In genomic region chr8:85567801-85568200, GRCm38 (mm10) we compare ENCODE assay signal across 26 mouse cellular contexts. TPM values are rescaled to one million over a fixed set of nuclear protein-coding genes. Genes with fewer than 3 reads are reported as not detected.
DNase-seq lines count a peak whose midpoint lies in the region; ATAC-seq and TF ChIP-seq lines count a peak whose summit lies in the region.
"Had no signal": no experiment of that assay in that cellular context is flagged by ENCODE, and none has a peak within 500 bp of the region (broad histone marks: within the 10 kb centered on the region; RNA-seq: fewer than 3 reads in every experiment).

No protein-coding gene starts in this region.

- no peak overlapping the region for H3K4me2 ChIP-seq in intestine, embryonic 16.5 days (ENCODE audit: low read depth, low read length)
- H3K4me2 ChIP-seq: heart, embryonic 15.5 days; hindbrain, embryonic 13.5 days; limb, embryonic 12.5 days; midbrain, embryonic 11.5 days; stomach, embryonic 15.5 days had no signal

- TF ChIP-seq POLR2A in kidney, adult 2 months (IDR thresholded peaks at IDR 0.05; ENCODE audit: low read depth, low read length) = no peak

- DNase-seq in kidney, adult 2 months = peak; percentile 89
- no peak for DNase-seq in kidney, postnatal 4 days
- DNase-seq in kidney, postnatal 10 days = peak; percentile 11
- DNase-seq in yolk sac, embryonic 10.5 days (ENCODE audit: low spot score) = peak; percentile 17
- no peak for DNase-seq in left cerebral cortex, adult 9 months (ENCODE audit: low spot score in 2 of 2)
- DNase-seq in B cell, adult 2 months = no peak
- DNase-seq: adrenal gland, adult 8-10 months; cerebellum, adult 18-20 months; cerebellum, postnatal 14 days; gastrocnemius, postnatal 36 days; heart, postnatal 36 days; lung, adult 18-20 months; lung, postnatal 10 days; thymus, adult 18-20 months; thymus, postnatal 4 days had no signal

- peak; percentile 89 for ATAC-seq in intestine, embryonic 16.5 days
- ATAC-seq: forebrain, embryonic 16.5 days had no signal

- no peaks in the 10 kb centered on the region; the same call in 1 of the 2 replicates for H3K27me3 ChIP-seq in kidney, adult 2 months (replicated peaks; ENCODE audit: control insufficient read depth, insufficient read depth, low read length)
- H3K27me3 ChIP-seq in intestine, embryonic 16.5 days (replicated peaks; ENCODE audit: control insufficient read depth, insufficient read depth, low read length) = no peaks in the 10 kb centered on the region
- H3K27me3 ChIP-seq: CH12.LX; heart, embryonic 15.5 days; hindbrain, embryonic 13.5 days; limb, embryonic 12.5 days; stomach, embryonic 15.5 days had no signal

- WGBS in kidney, adult 2 months = 58% methylated on average over 2 of the region's 2 CpGs
- 65% methylated on average over 2 of the region's 2 CpGs for WGBS in intestine, embryonic 16.5 days

- H3K36me3 ChIP-seq in kidney, adult 2 months (ENCODE audit: control insufficient read depth, insufficient read depth, low read length) = no peaks in the 10 kb centered on the region
- H3K36me3 ChIP-seq in intestine, embryonic 16.5 days (ENCODE audit: control insufficient read depth, insufficient read depth, low read length) = no peaks in the 10 kb centered on the region
- H3K36me3 ChIP-seq: forebrain, embryonic 10.5 days; G1E; heart, embryonic 15.5 days; hindbrain, embryonic 13.5 days; limb, embryonic 12.5 days; stomach, embryonic 15.5 days had no signal

- no peak overlapping the region for H3K9ac ChIP-seq in intestine, embryonic 16.5 days (ENCODE audit: low read depth, low read length)
- H3K9ac ChIP-seq: heart, embryonic 15.5 days; hindbrain, embryonic 13.5 days; limb, embryonic 12.5 days; stomach, embryonic 15.5 days had no signal

- H3K4me1 ChIP-seq in kidney, adult 2 months (ENCODE audit: control insufficient read depth, insufficient read depth, low read length) = peaks cover 7% of the 10 kb centered on the region; the same call in 1 of the 2 replicates
- no peaks in the 10 kb centered on the region for H3K4me1 ChIP-seq in intestine, embryonic 16.5 days (ENCODE audit: control insufficient read depth, insufficient read depth, low read length)
- H3K4me1 ChIP-seq: forebrain, embryonic 10.5 days; heart, embryonic 15.5 days; hindbrain, embryonic 13.5 days; limb, embryonic 12.5 days; stomach, embryonic 15.5 days had no signal

- no peak overlapping the region; the same call in 1 of the 2 replicates for H3K27ac ChIP-seq in kidney, adult 2 months (ENCODE audit: insufficient read depth, low read depth, low read length)
- no peak overlapping the region for H3K27ac ChIP-seq in intestine, embryonic 16.5 days (ENCODE audit: low read length)
- H3K27ac ChIP-seq: forebrain, embryonic 10.5 days; heart, embryonic 15.5 days; hindbrain, embryonic 13.5 days; layer of hippocampus, adult 2 months; limb, embryonic 12.5 days; stomach, embryonic 15.5 days had no signal

- H3K4me3 ChIP-seq in kidney, adult 2 months (ENCODE audit: insufficient read depth, low read depth, low read length) = no peak overlapping the region
- no peak overlapping the region for H3K4me3 ChIP-seq in intestine, embryonic 16.5 days (ENCODE audit: low read length)
- H3K4me3 ChIP-seq: forebrain, embryonic 10.5 days; heart, embryonic 15.5 days; hindbrain, embryonic 13.5 days; layer of hippocampus, adult 2 months; limb, embryonic 12.5 days; stomach, embryonic 15.5 days had no signal

- no peak for TF ChIP-seq CTCF in kidney, adult 2 months (conservative IDR thresholded peaks at IDR 0.05; ENCODE audit: insufficient read depth, insufficient read length, low read depth, low read length)

- H3K9me3 ChIP-seq in intestine, embryonic 16.5 days (ENCODE audit: control insufficient read depth, low read length) = no peaks in the 10 kb centered on the region
- H3K9me3 ChIP-seq: forebrain, embryonic 10.5 days; G1E; heart, embryonic 15.5 days; hindbrain, embryonic 13.5 days; limb, embryonic 12.5 days; stomach, embryonic 15.5 days had no signal

RNA-seq across cellular contexts. Expression of gene Dnaja2, which starts 12.7 kb away (rescaled TPM):
- 18.0 and 32.9 TPM in 2 replicates for polyA plus RNA-seq in kidney, adult 2 months (2012; rRNA removed)
- polyA plus RNA-seq in intestine, embryonic 16.5 days (2015; fragmentation: Nextera tagmentation; extraction: Ambion mirVana) = 136 and 149 TPM in 2 replicates

Comparison
In these comparisons a context has a peak if more than half of its experiments do, and no peak if none do; other contexts are left out.
1. DNase-seq: peak in kidney, adult 2 months (single experiment), kidney, postnatal 10 days (single experiment) and yolk sac, embryonic 10.5 days (single experiment); none in kidney, postnatal 4 days (0 of 2), left cerebral cortex, adult 9 months (0 of 2) and B cell, adult 2 months (0 of 2).